Mouse (Mus musculus) erythroblast, adult 5-6 weeks (primary cell): ENCODE measurements at regions not wholly inside any gene's neighbourhood (a gene's known extent, or its start where the extent isn't known, plus 50 kb on each side); places are given as distances from the start of the nearest gene placed in this dataset.

ENCODE experiments used
- ATAC-seq: replicated peaks from 2 replicates; pipeline ENCODE4 v1.8.0; 2016; ENCODE audit warnings: moderate number of reproducible peaks, mild to moderate bottlenecking, moderate TSS enrichment, inconsistent platforms; ENCODE audit not compliant: poor library complexity, low FRiP score, severe bottlenecking

DNA sequence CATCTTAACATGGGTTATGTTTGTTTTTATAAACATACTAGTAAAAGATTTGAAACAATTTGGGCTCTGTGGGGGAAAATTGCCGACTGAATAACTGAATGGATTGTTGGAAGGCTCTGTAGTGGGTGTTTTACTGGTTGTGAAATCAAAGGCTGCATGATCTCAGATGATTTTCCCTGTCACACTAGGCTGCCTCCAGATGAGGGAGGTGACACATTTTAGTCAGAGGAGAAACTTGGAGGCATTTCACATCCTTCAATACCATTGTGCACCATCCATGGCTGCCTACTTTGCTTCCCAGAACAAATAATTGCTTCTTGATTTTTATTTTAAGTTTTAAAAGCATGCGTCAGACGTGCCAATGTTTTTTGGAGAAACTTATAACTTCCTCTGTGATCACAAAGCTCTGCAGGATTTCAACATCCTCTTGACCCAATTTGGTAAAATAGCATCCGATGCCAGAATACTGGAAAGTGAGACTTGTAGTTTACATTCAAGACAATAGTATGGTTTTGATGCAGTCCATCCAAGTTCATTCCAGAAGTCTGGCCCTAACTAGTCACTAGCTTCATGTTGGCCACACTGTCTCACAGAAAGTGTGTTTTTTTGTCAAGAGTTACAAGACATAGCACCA, 163.0 kb upstream of the Mocs2 start:
- no peak for ATAC-seq

DNA sequence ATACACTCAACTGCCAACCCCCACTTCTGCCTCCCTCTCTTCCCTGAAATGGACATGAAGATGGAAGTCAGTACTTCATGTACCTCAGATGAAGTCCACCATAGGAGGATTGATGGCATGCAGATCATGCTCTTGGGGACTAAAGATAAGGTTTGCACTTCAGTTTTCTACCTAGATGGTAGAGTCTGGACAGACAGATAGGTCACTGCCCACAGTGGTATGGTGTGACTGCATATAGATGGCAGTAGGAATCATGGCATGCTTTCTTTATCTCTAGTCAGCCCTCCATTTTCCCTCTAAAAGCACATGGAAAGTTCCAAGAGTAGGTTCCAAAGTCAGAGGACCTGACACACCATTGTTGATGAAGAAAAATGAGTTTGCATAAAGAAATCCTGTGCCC, 145.6 kb upstream of the Mocs2 start:
- no peak for ATAC-seq

DNA sequence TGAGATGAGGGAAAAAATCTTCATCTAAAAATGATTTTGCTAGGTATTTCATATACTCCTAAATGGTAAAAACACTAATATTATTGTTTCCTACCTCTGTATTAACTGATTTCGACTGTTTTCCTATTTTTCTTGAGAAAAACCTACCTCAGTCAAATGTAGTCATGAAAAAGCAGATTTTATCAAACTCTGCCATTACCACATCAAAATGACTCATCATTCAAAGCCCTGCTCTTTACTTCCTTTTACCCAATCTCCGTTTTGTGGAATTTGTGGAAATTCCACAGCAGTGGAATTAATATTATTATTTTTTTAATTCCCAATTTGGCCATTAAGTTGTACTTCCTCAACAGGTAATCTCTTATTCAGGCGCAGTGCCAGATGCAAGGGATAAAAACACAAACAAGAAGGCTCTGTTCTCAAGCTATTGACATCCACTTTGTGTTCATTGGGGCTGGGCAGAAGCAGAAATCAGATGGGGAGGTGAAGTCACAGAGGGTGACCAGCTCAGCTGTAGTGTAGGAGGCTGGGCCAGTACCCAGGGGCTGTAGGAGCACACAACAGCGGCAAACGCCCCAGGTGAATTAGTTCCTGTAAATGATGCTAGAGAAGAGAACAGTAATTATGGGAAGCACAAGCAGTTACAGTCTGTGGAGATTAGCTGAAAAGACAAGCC, 138.2 kb upstream of the Mocs2 start:
- no peak for ATAC-seq

DNA sequence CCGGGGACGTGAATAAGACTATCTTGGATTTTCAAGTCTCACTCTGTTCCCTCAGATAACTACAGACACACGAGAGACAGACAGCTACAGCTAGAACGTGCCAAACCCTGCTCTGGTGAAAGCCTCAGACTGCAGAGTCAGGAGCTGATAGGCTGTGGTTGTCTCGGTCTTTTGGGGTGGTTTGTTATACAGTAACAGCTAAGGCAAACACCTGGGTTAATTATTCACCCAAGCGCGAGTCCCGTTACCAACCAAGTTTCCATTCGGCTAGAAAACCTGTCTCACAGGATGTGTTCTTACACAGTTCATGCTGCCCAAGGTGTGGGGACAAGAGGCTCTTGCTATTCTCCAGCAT, 137.7 kb upstream of the Mocs2 start:
- ATAC-seq: 0 out of 2 replicates have a peak, but pooled peaks have one; percentile 43

DNA sequence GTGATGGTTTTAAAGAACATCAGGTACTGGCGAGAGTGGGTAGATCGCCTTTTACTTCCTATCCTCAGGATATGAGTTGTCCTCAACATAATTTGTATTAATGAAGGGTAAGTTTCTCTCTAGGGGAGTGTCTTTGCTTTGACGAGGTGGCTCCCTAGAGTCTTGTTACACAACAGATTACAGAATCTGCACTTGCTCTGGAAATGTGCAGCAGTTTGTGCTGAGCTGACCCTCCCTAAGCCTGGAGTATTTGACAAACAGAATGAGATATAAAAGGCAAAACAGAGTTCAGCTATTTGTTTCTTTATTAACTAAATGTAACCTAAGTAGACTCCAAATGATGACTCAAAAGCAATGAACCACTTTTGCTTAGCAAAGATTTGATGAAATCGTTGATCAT, 136.8 kb upstream of the Mocs2 start:
- ATAC-seq: no peak

DNA sequence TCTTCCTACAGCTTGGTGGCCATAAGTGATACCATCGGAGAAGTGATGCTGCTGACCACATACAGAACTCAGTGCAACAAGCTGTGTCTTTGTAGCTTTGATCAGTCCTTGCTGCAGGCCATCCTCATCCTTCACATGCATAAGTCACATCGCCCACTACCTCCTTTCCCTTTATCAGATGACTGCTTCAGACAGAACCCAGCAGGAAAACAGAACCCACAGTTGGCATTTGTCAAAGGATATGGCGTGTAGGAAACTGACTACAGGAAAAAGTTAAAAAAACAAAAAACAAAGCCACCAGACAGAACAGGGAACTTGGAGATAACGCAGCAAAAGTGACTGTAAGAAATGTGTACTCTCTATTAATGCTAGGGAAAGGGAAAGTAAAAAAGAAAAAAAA, 136.1 kb upstream of the Mocs2 start:
- ATAC-seq: no peak

DNA sequence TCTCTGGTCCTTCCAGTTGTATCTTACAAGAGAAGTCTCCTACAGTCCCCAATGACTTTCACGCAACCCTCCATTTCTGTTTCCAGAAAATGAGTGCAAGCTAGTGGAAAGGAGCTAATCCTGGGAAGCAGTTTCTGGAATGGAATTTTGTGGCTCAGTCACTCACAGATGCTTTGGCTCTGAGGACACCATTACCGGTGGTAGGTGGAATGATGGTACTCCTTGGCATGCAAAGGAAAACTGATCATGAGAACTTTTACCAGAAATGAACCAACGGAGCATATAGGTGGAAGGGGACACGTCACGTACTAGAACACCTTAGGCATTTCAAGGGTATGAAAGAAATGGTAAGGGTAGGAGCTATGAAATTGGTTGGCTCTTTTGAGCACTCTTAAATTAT, 135.1 kb upstream of the Mocs2 start:
- no peak for ATAC-seq

DNA sequence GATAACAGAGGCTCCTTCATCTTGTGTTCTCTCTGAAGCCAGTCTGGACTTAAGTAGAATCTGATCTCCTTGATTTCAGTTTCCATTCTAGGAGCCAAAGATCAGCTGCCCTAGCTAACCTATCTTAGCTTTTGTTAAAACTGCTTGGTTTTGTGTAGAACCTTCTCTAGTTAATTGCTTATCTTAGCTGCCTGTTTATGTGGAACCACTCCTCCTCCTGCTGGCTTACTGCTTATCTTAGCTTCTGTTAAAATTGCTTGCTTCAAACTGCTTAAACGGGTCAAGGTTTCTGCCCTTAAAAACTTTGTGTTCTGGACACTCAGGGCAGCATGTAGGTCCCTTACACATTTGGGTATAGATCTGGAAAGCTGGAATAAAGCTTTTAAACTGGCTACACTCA, 133.7 kb upstream of the Mocs2 start:
- no peak for ATAC-seq

DNA sequence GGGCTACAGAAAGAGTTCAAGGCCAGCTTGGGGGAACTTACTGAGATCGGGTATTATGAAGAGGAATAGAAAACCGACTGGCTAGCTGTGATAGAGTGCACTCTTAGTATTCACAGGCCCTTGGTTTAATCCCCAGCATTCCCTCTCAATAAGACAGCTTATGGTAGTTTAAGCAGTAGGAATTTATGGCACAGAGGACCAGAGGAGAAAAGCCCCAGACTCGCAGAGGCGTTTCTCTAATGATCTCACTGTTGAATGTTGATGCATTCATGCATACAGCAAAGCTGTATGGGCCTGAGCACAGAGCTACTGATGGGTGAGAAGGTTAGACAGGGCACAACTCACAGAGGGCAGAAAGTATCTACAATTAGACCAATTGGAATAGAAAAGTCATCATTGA, 132.7 kb upstream of the Mocs2 start:
- no peak for ATAC-seq

DNA sequence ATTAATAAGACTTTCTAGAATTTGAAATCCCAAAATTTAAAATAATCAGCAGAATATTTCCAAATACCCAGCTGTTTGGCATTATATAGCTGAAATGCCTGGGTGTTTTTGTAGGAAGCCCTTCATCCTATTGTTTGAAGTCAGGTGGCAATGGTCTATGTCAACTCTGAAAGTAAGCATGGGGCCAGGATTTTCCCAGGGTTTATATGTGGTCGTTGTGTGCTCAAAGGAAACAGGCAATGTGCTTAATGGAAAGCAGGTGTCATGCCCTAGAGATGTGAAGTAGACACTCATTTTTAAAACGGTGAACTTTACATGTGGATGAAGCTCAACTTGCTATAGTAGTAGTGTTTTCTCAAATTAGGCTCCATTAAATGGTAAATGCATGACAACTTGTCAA, 105.4 kb upstream of the Mocs2 start:
- no peak for ATAC-seq

DNA sequence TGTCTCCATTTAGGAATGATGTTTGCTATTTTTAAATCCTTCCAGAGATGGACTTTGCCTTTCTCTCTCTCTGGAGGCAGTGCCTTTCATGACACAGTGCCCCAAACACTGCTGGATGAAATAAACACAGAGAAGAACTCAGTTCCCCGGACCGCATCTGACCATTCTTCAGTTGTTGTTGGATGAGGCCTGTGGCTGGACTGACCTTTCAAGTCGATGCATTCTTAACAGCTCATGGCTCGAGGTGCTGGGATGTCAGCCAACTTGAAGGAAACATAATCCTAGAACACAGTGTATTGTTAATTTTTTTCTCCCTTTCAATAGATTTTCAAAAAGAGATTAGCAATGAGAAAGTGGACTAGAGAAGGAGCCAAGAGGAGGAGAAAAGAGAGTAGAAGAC, 98.3 kb upstream of the Mocs2 start:
- ATAC-seq: no peak

DNA sequence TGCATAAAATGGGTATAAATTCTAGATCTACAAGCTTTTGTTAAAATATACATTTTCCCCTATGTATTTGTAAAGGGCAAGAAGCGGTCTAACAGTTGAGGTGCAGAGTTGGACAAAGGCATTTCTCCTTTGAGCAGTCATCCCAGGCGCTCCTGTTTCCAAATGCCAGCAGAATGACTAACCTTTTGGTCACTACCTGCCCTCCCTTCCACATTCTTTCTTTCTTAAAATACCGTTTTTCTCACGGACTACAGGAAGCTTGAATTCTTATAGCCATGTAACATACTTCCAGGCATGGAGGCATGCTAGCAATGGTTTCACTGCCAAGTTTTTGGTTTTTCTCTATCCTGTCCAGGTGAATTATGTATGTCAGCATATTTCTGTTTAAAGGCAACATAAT, 91.2 kb upstream of the Mocs2 start:
- ATAC-seq: no peak

DNA sequence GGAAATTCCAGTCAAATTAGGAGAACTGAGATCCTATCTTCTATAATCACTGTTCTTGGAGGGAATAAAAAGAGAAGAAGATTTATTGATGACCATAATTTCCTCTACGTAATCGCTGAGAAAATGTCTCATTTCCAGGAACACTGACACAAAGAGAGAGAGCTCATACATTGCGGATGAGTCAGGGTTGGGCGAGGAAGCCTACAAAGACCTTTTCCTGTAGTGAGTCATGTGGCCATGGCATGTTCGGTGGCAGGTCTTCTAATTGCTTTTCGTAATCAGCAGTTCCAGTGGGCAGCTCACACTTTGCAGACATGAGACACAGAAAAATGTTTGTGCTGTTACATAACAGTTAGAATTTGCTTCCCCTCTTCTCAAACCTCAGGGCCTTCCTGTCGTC, 83.0 kb upstream of the Mocs2 start:
- no peak for ATAC-seq

DNA sequence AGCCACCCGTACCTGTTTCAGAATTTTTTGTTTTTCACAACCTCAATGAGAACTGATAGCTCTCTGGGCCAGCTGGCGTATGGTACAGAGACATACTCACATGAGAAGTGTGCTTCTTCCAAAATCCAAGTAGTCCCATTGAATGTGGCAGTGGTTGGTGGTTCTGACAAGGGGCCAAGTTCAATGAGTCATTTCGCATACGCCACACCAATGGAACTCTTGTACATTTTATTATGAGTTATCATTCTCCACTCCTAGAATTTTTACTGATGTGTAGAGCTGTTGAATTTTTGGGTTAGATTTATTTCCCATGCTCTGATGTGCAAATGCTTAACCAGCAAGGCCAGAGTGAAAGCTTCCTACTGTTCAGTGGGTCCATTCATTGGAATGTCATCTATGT, 82.0 kb upstream of the Mocs2 start:
- ATAC-seq: no peak

DNA sequence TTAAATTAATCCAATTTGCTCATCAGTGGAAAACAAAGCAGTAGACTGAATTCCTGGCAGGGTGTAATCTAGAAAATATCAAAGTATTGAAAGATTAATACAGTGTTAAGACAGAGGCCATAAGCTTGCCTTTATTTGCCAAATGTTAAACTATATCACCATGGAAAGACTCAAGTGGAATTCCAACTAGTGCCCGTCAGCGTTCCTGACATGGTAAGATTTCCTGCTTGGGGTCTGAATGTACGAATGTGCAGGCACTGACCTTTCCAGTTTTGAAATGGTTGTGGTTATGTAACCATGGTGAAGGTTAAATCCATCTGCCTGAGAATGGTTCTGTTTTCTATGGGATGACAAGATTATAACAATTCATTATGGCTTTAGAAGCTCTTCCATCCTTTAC, 75.5 kb upstream of the Mocs2 start:
- ATAC-seq: no peak

DNA sequence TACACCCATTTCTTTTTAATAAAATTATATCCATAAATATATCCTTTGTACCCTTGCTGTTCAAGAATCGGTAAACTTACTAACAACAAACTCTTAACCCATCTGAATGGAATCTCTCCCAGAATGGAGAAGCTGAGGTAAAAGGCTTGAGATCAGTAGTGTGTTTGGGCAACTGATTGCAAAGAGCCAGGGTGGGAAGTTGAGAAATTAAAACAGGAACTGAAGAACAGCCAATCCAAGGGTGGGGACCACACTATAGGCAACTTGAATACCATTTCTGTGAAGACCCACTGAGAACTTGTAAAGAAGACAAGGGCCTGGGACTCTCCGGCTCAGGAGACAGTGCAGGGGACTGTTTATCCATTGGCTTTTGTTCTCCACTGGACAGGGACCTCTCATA, 72.2 kb upstream of the Mocs2 start:
- ATAC-seq: no peak

DNA sequence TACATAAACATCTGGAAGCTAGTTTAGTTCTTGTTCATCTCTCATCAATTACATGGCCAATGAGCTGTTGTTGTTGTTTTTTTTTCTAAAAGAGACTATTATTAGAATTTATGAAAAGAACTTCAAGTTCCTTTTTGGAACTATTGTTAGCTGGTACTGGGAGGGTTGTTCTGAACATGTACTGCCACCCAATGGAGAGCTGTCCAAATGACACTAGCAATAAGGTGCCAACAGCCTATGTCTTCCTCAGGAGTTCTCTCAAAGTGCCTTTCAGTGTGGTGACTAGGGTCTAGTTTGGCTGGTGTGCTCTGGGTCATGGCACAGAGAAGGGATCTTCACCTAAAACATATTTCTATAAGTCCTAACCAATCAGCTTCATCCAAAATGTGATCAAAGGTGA, 60.6 kb upstream of the Mocs2 start:
- ATAC-seq: no peak

DNA sequence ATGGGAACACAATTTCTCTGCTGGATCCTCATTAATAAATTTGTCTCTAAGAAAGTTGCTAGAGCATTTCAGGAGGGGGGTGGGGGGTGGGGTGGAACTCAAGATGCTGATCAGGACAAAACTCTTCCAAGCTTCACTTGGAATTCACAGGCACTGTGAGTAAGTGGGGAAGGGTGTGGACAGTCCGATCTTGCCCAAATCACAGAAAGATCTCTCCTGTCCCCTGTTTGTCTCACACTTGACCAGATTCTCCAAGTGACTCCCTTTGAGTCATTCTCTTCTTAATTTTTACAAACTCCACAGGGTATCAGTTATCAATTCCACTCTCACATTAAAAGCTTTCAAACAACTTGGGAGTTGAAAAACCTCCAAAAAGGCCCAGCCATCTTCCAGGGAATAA, 58.1 kb upstream of the Mocs2 start:
- no peak for ATAC-seq

DNA sequence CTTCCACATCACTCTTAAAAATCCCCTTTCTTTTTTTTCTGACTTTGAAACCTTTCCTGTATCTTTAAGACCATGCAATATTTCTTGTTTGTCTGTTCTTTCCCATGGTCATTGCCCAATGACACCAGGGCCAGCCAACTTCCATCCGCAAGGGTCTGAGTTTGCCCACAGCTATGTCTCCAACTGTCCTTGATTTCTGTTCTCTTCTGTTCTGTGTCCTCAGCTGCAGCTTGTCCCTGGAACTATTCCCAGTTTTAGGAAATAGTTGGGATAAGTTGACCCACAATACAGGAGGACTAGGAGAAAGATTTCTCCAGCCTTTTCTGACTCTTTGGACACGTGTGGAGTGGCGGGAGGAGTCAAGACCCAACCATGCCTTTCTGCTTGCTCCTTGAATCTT, 57.1 kb upstream of the Mocs2 start:
- ATAC-seq: no peak
